Mouse (Mus musculus): Measurements from ENCODE around the gene 4930469K13Rik. TPM values are rescaled to one million over a fixed set of nuclear protein-coding genes. Genes with fewer than 3 reads are reported as not detected.

Gene 4930469K13Rik
- total and polyA plus RNA-seq, 3 experiments: 0.23 to 0.29 TPM; not detected in 1

DNA sequence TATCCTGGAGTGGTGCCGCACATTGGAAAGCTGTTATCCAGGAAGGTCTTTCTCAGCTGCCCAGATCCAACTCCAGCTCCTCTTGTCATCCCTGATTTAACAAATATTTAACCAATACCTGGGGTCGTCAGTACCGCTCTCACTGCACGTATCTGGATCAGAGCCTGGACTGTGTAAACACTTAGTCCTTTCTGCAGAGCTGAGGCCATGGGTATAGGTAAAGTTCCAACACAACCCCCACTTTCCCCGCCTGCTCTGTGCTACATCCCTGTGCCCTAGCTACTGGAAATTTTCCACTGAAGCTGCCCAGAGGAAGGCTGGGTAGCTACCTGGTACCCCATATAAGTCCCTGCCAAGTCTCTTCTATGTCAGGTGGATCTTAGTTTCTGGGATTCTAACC lies 108.4 kb downstream of the 4930469K13Rik start:
- no peak for TF ChIP-seq POLR2A (IDR thresholded peaks at IDR 0.05; ENCODE audit: control insufficient read depth in 1 of 2, insufficient read depth in 1 of 2, low read depth in 1 of 2, low read length in 2 of 2, poor library complexity in 1 of 2)
- TF ChIP-seq E2F4 (IDR thresholded peaks at IDR 0.05; ENCODE audit: borderline replicate concordance, low read depth, low read length): no peak
- no peak for TF ChIP-seq KAT2A (conservative IDR thresholded peaks at IDR 0.05; ENCODE audit: low read depth, low read length)
- TF ChIP-seq MAX (IDR thresholded peaks at IDR 0.05; ENCODE audit: low read length): no peak
- no peak overlapping the region for H3K4me3 ChIP-seq (ENCODE audit: control insufficient read depth in 1 of 2, insufficient read depth in 1 of 2, low read depth in 2 of 2, low read length in 2 of 2)
- no peaks in the 10 kb centered on the region for H3K9me3 ChIP-seq (replicated peaks; ENCODE audit: insufficient read depth, low read length)
- H3K36me3 ChIP-seq (ENCODE audit: control insufficient read depth in 1 of 2, insufficient read depth in 2 of 2, low read length in 2 of 2): peaks cover 0 to 14% of the 10 kb centered on the region in 2 experiments; a peak in 2 of 4 replicates
- no peaks in the 10 kb centered on the region for H3K79me2 ChIP-seq (ENCODE audit: control insufficient read depth, insufficient read depth, low read length, poor library complexity)
- H3K9ac ChIP-seq (ENCODE audit: control insufficient read depth, low read depth, low read length, poor library complexity, severe bottlenecking): no peak overlapping the region
- no peak overlapping the region for H3K27ac ChIP-seq (ENCODE audit: control insufficient read depth, low read depth, low read length)
- DNase-seq (ENCODE audit: low read depth, low spot score): no peak
- peaks cover 10 to 16% of the 10 kb centered on the region in 2 experiments for H3K4me1 ChIP-seq (ENCODE audit: control insufficient read depth in 1 of 2, insufficient read depth in 2 of 2, low read length in 2 of 2)
- H3K27me3 ChIP-seq (ENCODE audit: control insufficient read depth in 1 of 2, insufficient read depth in 2 of 2, low read length in 2 of 2): no peaks in the 10 kb centered on the region

DNA sequence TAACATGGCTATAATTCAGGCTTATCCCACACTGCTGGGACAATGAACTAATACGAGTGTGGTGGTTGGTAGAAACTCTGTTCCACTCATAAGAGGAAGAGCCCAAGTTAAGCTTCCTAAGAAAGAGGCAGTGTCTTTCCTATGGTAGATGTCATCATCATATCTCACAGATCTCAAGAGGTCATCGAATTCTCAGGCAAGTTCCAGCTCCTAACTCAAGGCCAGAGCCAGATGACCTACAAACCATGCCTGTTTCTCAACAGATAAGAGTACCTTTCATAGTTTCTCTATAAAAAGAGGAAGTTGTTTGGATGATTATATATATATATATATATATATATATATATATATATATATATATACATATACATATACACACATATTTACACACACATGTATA lies 111.8 kb downstream of the 4930469K13Rik start:
- Histone ChIP-seq H3K79me2 (ENCODE audit: control insufficient read depth, insufficient read depth, low read length, poor library complexity) (no peaks in the 10 kb centered on the region), H3K4me3 (ENCODE audit: control insufficient read depth in 1 of 2, insufficient read depth in 1 of 2, low read depth in 2 of 2, low read length in 2 of 2) (no peak overlapping the region), H3K4me1 (ENCODE audit: control insufficient read depth in 1 of 2, insufficient read depth in 2 of 2, low read length in 2 of 2) (peaks cover 10 to 18% of the 10 kb centered on the region in 2 experiments), H3K27me3 (ENCODE audit: control insufficient read depth in 1 of 2, insufficient read depth in 2 of 2, low read length in 2 of 2) (no peaks in the 10 kb centered on the region), H3K9me3 (replicated peaks; ENCODE audit: insufficient read depth, low read length) (no peaks in the 10 kb centered on the region), H3K36me3 (ENCODE audit: control insufficient read depth in 1 of 2, insufficient read depth in 2 of 2, low read length in 2 of 2) (peaks cover 0 to 14% of the 10 kb centered on the region in 2 experiments; a peak in 2 of 4 replicates), H3K27ac (ENCODE audit: control insufficient read depth, low read depth, low read length) (peak overlapping the region; percentile 11; the same call in 1 of the 2 replicates), H3K9ac (ENCODE audit: control insufficient read depth, low read depth, low read length, poor library complexity, severe bottlenecking) (no peak overlapping the region)
- TF ChIP-seq RCOR1 (IDR thresholded peaks at IDR 0.05; ENCODE audit: low read depth, low read length) (0 out of 2 replicates have a peak, but pooled peaks have one; percentile 26), ZC3H11A (IDR thresholded peaks at IDR 0.05; ENCODE audit: low read depth, low read length) (no peak), MAFK (IDR thresholded peaks at IDR 0.05; ENCODE audit: borderline replicate concordance, low read depth, low read length) (no peak), CHD2 (IDR thresholded peaks at IDR 0.05; ENCODE audit: low read length) (no peak), POLR2A (IDR thresholded peaks at IDR 0.05; ENCODE audit: control insufficient read depth in 1 of 2, insufficient read depth in 1 of 2, low read depth in 1 of 2, low read length in 2 of 2, poor library complexity in 1 of 2) (no peak), EP300 (IDR thresholded peaks at IDR 0.05; ENCODE audit: low read depth in 1 of 2, low read length in 2 of 2) (peak; percentile 77 to 87), SMC3 (IDR thresholded peaks at IDR 0.05; ENCODE audit: low read depth, low read length) (no peak), TCF12 (IDR thresholded peaks at IDR 0.05; ENCODE audit: low read depth, low read length) (peak; percentile 86), TAL1 (IDR thresholded peaks at IDR 0.05; ENCODE audit: low read length) (peak; percentile 89), ETS1 (IDR thresholded peaks at IDR 0.05; ENCODE audit: low read depth, low read length) (peak; percentile 91), CHD1 (IDR thresholded peaks at IDR 0.05; ENCODE audit: low read depth, low read length) (no peak), GATA1 (IDR thresholded peaks at IDR 0.05; ENCODE audit: low read depth, low read length) (peak; percentile 93)
- DNase-seq (ENCODE audit: low read depth, low spot score): peak; percentile 81

GRCm38 (mm10) chr11:33980146-33980545 lies 118.2 kb downstream of the 4930469K13Rik start:
- DNase-seq (ENCODE audit: low read depth, low spot score): no peak
- Histone ChIP-seq H3K9me3 (replicated peaks; ENCODE audit: insufficient read depth, low read length) (no peaks in the 10 kb centered on the region), H3K4me1 (ENCODE audit: control insufficient read depth in 1 of 2, insufficient read depth in 2 of 2, low read length in 2 of 2) (peaks cover 0 to 4% of the 10 kb centered on the region in 2 experiments; a peak in 2 of 4 replicates), H3K9ac (ENCODE audit: control insufficient read depth, low read depth, low read length, poor library complexity, severe bottlenecking) (no peak overlapping the region), H3K79me2 (ENCODE audit: control insufficient read depth, insufficient read depth, low read length, poor library complexity) (no peaks in the 10 kb centered on the region), H3K4me3 (ENCODE audit: control insufficient read depth in 1 of 2, insufficient read depth in 1 of 2, low read depth in 2 of 2, low read length in 2 of 2) (no peak overlapping the region), H3K27ac (ENCODE audit: control insufficient read depth, low read depth, low read length) (no peak overlapping the region), H3K36me3 (ENCODE audit: control insufficient read depth in 1 of 2, insufficient read depth in 2 of 2, low read length in 2 of 2) (no peaks in the 10 kb centered on the region), H3K27me3 (ENCODE audit: control insufficient read depth in 1 of 2, insufficient read depth in 2 of 2, low read length in 2 of 2) (no peaks in the 10 kb centered on the region)
- TF ChIP-seq MEF2A (IDR thresholded peaks at IDR 0.05; ENCODE audit: extremely low read depth, insufficient replicate concordance, low read depth, low read length, poor library complexity, severe bottlenecking) (no peak), TCF12 (IDR thresholded peaks at IDR 0.05; ENCODE audit: low read depth, low read length) (no peak), SIN3A (IDR thresholded peaks at IDR 0.05; ENCODE audit: low read length) (no peak), CHD2 (IDR thresholded peaks at IDR 0.05; ENCODE audit: low read length) (no peak), MYB (IDR thresholded peaks at IDR 0.05; ENCODE audit: low read depth, low read length) (no peak), NRF1 (IDR thresholded peaks at IDR 0.05; ENCODE audit: insufficient read depth, low read depth, low read length, poor library complexity, severe bottlenecking) (no peak), ETS1 (IDR thresholded peaks at IDR 0.05; ENCODE audit: low read depth, low read length) (no peak), UBTF (IDR thresholded peaks at IDR 0.05; ENCODE audit: borderline replicate concordance, insufficient read depth, low read depth, low read length) (no peak), MAFK (IDR thresholded peaks at IDR 0.05; ENCODE audit: borderline replicate concordance, low read depth, low read length) (no peak), CHD1 (IDR thresholded peaks at IDR 0.05; ENCODE audit: low read depth, low read length) (no peak), ZKSCAN1 (IDR thresholded peaks at IDR 0.05; ENCODE audit: low read depth, low read length) (no peak), POLR2AphosphoS2 (IDR thresholded peaks at IDR 0.05; ENCODE audit: low read length) (no peak)

All from MEL (cell line).